Mouse (Mus musculus) neural tube, embryonic 11.5 days (tissue): ENCODE data around the gene Herc2. TPM values are rescaled to one million over a fixed set of nuclear protein-coding genes. Genes with fewer than 3 reads are reported as not detected.

Source experiments
- ATAC-seq: fragments of 200-750 bp; cut with Nextera tagmentation; 2 replicates; pipeline ENCODE4 v1.8.0; 2017; ENCODE audit warnings: moderate number of reproducible peaks, mild to moderate bottlenecking, moderate TSS enrichment, moderate library complexity; ENCODE audit not compliant: insufficient read depth, low FRiP score, low TSS enrichment
- DNase-seq: peaks from one replicate; pipeline ENCODE4 v3.0.0-alpha.2; 2015; ENCODE audit warnings: low spot score
- H3K27ac ChIP-seq: fragments of 300-500 bp; sonication (generic); 2 replicates; pipeline ENCODE4 v1.5.1; 2014; ENCODE audit warnings: low read depth, mild to moderate bottlenecking, low read length
- H3K27me3 ChIP-seq: fragments of 300-500 bp; sonication (generic); 2 replicates; pipeline ENCODE4 v1.6.1; 2014; ENCODE audit warnings: mild to moderate bottlenecking, low read length, mixed read lengths; ENCODE audit not compliant: control insufficient read depth, insufficient read depth
- H3K36me3 ChIP-seq: fragments of 300-500 bp; sonication (generic); 2 replicates; pipeline ENCODE4 v1.6.1; 2014; ENCODE audit warnings: mild to moderate bottlenecking, low read length, moderate library complexity, mixed read lengths; ENCODE audit not compliant: control insufficient read depth, insufficient read depth
- H3K4me1 ChIP-seq: fragments of 300-500 bp; sonication (generic); 2 replicates; pipeline ENCODE4 v1.6.1; 2014; ENCODE audit warnings: low read length, mixed read lengths; ENCODE audit not compliant: control insufficient read depth, insufficient read depth
- H3K4me2 ChIP-seq: fragments of 300-500 bp; sonication (generic); 2 replicates; pipeline ENCODE4 v1.6.1; 2014; ENCODE audit warnings: low read depth, mild to moderate bottlenecking, moderate library complexity
- H3K4me3 ChIP-seq: fragments of 300-500 bp; sonication (generic); 2 replicates; pipeline ENCODE4 v1.5.1; 2014; ENCODE audit warnings: low read depth, low read length
- H3K9ac ChIP-seq: fragments of 300-500 bp; sonication (generic); 2 replicates; pipeline ENCODE4 v1.6.1; 2014; ENCODE audit warnings: mild to moderate bottlenecking, low read length
- H3K9me3 ChIP-seq: fragments of 300-500 bp; sonication (generic); 2 replicates; pipeline ENCODE4 v1.6.1; 2016; ENCODE audit warnings: low read length; ENCODE audit not compliant: control insufficient read depth
- WGBS: fragments of 180-500 bp; shearing (Covaris S2); extraction: QIAGEN DNeasy Blood & Tissue Kit; methylation state at CpG from one replicate; pipeline ENCODE4 v1.1.7; 2014; 5-methylcytosine and 5-hydroxymethylcytosine counted together
- polyA plus RNA-seq: library from polyadenylated mRNA; unstranded; fragments of >200 nt; fragmentation: Nextera tagmentation; extraction: Ambion mirVana; gene quantifications from 2 replicates; pipeline ENCODE4 v1.2.1, GENCODE M21; 2014

Gene Herc2
- polyA plus RNA-seq, 1 experiment from 2014 or later: 31.3 TPM

- peak overlapping the region; percentile 82 for H3K27ac ChIP-seq
- no peaks in the 10 kb centered on the region for H3K27me3 ChIP-seq
- WGBS: 0% methylated on average over 18 of the region's 18 CpGs
- peak overlapping the region; percentile 71 for H3K4me2 ChIP-seq
- no peaks in the 10 kb centered on the region for H3K9me3 ChIP-seq
- no peaks in the 10 kb centered on the region for H3K36me3 ChIP-seq
- ATAC-seq: peak; percentile 53
- H3K4me3 ChIP-seq: peak overlapping the region; percentile 70
- DNase-seq: peak; percentile 57
- H3K9ac ChIP-seq: peak overlapping the region; percentile 78
- H3K4me1 ChIP-seq: 0 out of 2 replicates have a peak, but pooled peaks cover 4% of the 10 kb centered on the region
Measured at GRCm38 (mm10) chr7:56050487-56050911, 503 bp downstream of the Herc2 start.

DNA sequence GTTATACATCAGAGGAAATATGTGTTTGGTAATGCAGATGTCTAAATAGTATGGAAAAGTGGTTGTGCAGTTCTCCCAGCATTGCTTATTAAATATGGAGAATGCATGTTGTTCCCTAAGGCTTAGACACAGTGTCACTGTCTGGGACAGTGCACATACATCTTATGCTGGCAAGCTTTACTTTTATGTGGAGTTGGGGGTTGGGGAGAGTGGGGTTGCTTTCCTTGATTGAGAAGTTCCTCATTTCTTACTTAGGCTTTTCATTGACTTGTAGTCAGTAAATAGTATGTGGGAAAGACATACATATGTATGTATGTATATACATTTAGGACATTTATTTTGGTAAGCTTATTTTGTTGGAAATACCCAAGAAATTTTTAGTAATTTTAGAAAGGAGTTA is 3.0 kb downstream of the Herc2 start:
- no peak for ATAC-seq
- no peak overlapping the region for H3K4me2 ChIP-seq
- 0 out of 2 replicates have a peak, but pooled peaks cover 4% of the 10 kb centered on the region for H3K4me1 ChIP-seq
- no peak overlapping the region for H3K4me3 ChIP-seq
- no peaks in the 10 kb centered on the region; the same call in 1 of the 2 replicates for H3K36me3 ChIP-seq
- H3K9me3 ChIP-seq: no peaks in the 10 kb centered on the region
- no peak for DNase-seq
- H3K27ac ChIP-seq: no peak overlapping the region
- no peaks in the 10 kb centered on the region for H3K27me3 ChIP-seq
- H3K9ac ChIP-seq: no peak overlapping the region

DNA sequence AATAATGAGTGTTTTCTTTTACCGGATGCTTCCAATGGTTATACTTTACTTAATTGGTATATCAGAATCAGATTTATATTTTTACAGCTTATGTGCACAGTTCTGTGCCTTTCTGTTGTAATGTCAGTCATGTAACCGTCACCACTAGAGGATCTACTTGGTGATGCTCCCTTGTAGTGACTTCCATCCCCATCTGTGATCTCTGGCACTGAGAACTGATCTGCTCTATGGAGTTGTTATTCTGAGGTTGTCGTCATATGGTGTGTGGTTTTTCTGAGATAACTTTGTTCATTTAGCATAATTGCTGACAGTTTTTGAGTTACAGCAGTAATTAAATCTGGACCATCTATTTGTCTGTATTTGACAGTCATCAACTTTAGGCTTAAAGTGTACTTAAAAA is 5.3 kb downstream of the Herc2 start:
- Histone ChIP-seq H3K36me3 (no peaks in the 10 kb centered on the region; the same call in 1 of the 2 replicates), H3K4me2 (no peak overlapping the region), H3K27me3 (no peaks in the 10 kb centered on the region), H3K4me1 (0 out of 2 replicates have a peak, but pooled peaks cover 4% of the 10 kb centered on the region), H3K9me3 (no peaks in the 10 kb centered on the region), H3K27ac (no peak overlapping the region), H3K9ac (no peak overlapping the region), H3K4me3 (no peak overlapping the region)
- 93% methylated on average over 3 of the region's 3 CpGs for WGBS
- DNase-seq (no peak), ATAC-seq (no peak)

DNA sequence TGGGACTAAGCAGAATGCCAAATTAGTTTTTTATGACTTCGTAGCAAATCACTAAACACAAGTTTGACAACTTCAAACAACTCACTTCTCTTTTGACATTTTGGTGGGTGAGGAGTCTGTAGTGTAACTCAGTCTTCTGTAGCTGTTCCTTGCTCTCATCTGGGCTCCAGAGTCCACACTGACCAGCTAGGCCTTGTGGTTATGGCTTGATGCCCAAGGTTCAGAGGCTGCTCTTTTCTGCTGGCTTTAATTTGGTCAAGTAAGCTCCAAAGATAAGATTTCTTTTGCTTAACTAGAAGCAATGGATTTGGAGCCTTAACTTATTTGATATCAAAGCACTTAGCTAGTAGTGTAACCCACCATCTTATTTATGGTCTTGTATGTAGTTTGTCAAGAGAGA is 14.9 kb downstream of the Herc2 start:
- ATAC-seq: no peak
- Histone ChIP-seq H3K9ac (no peak overlapping the region), H3K4me3 (no peak overlapping the region), H3K9me3 (no peaks in the 10 kb centered on the region), H3K36me3 (no peaks in the 10 kb centered on the region), H3K4me2 (no peak overlapping the region), H3K27me3 (no peaks in the 10 kb centered on the region), H3K4me1 (no peaks in the 10 kb centered on the region), H3K27ac (no peak overlapping the region)
- no peak for DNase-seq
- 98% methylated on average over 1 of the region's 1 CpGs for WGBS

DNA sequence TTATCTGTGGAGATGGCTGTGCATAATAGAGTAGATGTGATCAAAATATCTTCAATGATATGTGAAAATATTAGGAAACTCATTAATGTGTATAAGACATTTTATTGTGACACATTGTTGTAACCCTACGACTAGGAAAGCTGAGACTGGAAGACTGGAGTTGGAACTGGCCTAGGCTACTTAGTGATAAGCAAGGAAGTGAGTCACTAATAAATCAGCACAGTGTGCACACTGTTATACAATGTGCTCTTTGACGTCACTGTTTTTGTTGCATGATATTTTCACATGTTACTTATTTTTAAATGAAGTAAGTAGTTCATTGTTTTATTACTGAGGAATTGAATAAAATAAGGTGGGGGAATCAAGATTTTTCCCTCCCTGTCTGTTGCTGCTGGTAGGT is 16.1 kb downstream of the Herc2 start:
- no peak for ATAC-seq
- no peak overlapping the region for H3K4me3 ChIP-seq
- H3K4me2 ChIP-seq: no peak overlapping the region
- no peaks in the 10 kb centered on the region for H3K36me3 ChIP-seq
- no peaks in the 10 kb centered on the region for H3K9me3 ChIP-seq
- H3K4me1 ChIP-seq: no peaks in the 10 kb centered on the region
- no peak for DNase-seq
- no peak overlapping the region for H3K9ac ChIP-seq
- H3K27me3 ChIP-seq: no peaks in the 10 kb centered on the region
- no peak overlapping the region for H3K27ac ChIP-seq
- WGBS: 85% methylated on average over 2 of the region's 2 CpGs

GRCm38 (mm10) chr7:56066634-56067033 is 16.6 kb downstream of the Herc2 start:
- Histone ChIP-seq H3K4me2 (no peak overlapping the region), H3K36me3 (no peaks in the 10 kb centered on the region), H3K9ac (no peak overlapping the region), H3K27me3 (no peaks in the 10 kb centered on the region), H3K4me3 (no peak overlapping the region), H3K4me1 (no peaks in the 10 kb centered on the region), H3K9me3 (no peaks in the 10 kb centered on the region), H3K27ac (no peak overlapping the region)
- no peak for DNase-seq
- no peak for ATAC-seq
- WGBS: 95% methylated on average over 1 of the region's 1 CpGs

DNA sequence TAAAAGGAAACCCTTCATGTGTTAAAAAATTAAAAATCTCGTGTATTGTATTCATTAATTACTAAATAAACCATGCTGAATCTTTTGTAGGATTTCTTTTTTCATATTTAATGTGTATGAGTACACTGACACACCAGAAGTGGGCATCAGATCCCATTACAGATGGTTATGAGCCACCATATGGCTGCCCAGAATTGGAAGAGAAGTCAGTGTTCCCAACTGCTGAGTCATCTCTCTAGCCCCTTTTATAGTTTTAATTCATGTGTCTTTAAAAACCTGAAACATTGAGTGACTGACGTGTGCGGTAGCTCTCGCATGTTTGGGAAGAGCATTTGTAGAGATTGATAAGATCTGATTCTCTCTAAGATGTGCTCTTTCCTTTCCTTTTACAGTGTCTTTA is 21.7 kb downstream of the Herc2 start:
- Histone ChIP-seq H3K27ac (no peak overlapping the region), H3K4me3 (no peak overlapping the region), H3K9ac (no peak overlapping the region), H3K27me3 (no peaks in the 10 kb centered on the region), H3K9me3 (no peaks in the 10 kb centered on the region), H3K4me1 (no peaks in the 10 kb centered on the region), H3K4me2 (no peak overlapping the region), H3K36me3 (no peaks in the 10 kb centered on the region)
- no peak for ATAC-seq
- WGBS: 94% methylated on average over 4 of the region's 4 CpGs
- DNase-seq: no peak

DNA sequence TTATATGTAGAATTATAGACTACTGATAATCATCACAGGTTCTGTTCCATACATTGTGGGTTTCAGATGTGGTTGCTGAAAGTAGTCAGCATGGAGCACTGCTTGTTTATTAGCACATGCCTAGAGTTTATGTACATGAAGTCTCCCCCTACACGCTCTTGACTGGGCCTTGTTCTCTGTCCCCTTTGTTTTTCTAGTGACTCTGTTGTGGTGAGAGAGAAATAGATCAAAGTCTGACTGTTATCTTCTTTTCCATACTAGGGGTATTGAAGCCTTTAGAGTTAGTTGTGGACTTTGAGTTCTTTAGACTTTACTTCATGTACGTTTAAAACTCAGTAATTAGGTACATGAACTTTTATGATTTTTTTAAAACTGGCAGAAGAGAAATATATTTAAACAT is 33.0 kb downstream of the Herc2 start:
- Histone ChIP-seq H3K9ac (no peak overlapping the region), H3K4me1 (no peaks in the 10 kb centered on the region), H3K36me3 (no peaks in the 10 kb centered on the region), H3K4me2 (no peak overlapping the region), H3K4me3 (no peak overlapping the region), H3K27ac (no peak overlapping the region), H3K9me3 (no peaks in the 10 kb centered on the region), H3K27me3 (no peaks in the 10 kb centered on the region)
- 82% methylated on average over 2 of the region's 2 CpGs for WGBS
- no peak for ATAC-seq
- DNase-seq: no peak

- peaks cover 4% of the 10 kb centered on the region; the same call in 1 of the 2 replicates for H3K36me3 ChIP-seq
Measured at GRCm38 (mm10) chr7:56089097-56089496, 39.1 kb downstream of the Herc2 start.

More at GRCm38 (mm10) chr7:56089097-56089496, 39.1 kb downstream of the Herc2 start:
- 82% methylated on average over 3 of the region's 3 CpGs for WGBS
- no peak overlapping the region for H3K9ac ChIP-seq
- ATAC-seq (no peak), DNase-seq (no peak)
- H3K27me3 ChIP-seq: no peaks in the 10 kb centered on the region
- H3K9me3 ChIP-seq: no peaks in the 10 kb centered on the region
- no peak overlapping the region for H3K27ac ChIP-seq
- no peak overlapping the region for H3K4me2 ChIP-seq
- H3K4me3 ChIP-seq: no peak overlapping the region
- no peaks in the 10 kb centered on the region for H3K4me1 ChIP-seq
